Mouse (Mus musculus): ENCODE measurements around the gene Magoh.

- TF ChIP-seq POLR2A (IDR thresholded peaks at IDR 0.05; ENCODE audit: insufficient read length, low read depth): no peak
- TF ChIP-seq E2F4 (IDR thresholded peaks at IDR 0.05; ENCODE audit: insufficient read depth): no peak
- no peak for TF ChIP-seq MAX (IDR thresholded peaks at IDR 0.05; ENCODE audit: low read depth)
- TF ChIP-seq SRF (IDR thresholded peaks at IDR 0.05; ENCODE audit: control insufficient read depth, insufficient read length, low read depth): no peak
- no peak for TF ChIP-seq POLR2AphosphoS2 (IDR thresholded peaks at IDR 0.05; ENCODE audit: insufficient read length, low read depth)
- TF ChIP-seq TCF12 (IDR thresholded peaks at IDR 0.05; ENCODE audit: insufficient read depth, poor library complexity, severe bottlenecking): no peak
- no peak for TF ChIP-seq CEBPB (IDR thresholded peaks at IDR 0.05; ENCODE audit: insufficient read depth, poor library complexity, severe bottlenecking)
- no peak for TF ChIP-seq USF1 (IDR thresholded peaks at IDR 0.05; ENCODE audit: low read depth)
- TF ChIP-seq MYOD1 (IDR thresholded peaks at IDR 0.05; ENCODE audit: control insufficient read depth in 1 of 3, insufficient read length in 2 of 3, low read depth in 2 of 3): no peak
- no peak for TF ChIP-seq TCF3 (IDR thresholded peaks at IDR 0.05; ENCODE audit: insufficient read length, low read depth)
- no peak for TF ChIP-seq MYOG (IDR thresholded peaks at IDR 0.05; ENCODE audit: control insufficient read depth in 1 of 3, insufficient read depth in 1 of 3, insufficient read length in 2 of 3, low read depth in 2 of 3)
These were observed 42.4 kb downstream of the Magoh start for GRCm38 (mm10) chr4:107921952-107922351.

Data from myocyte (in vitro differentiated cells).